Mouse (Mus musculus): Measurements from ENCODE around the gene Med24.
"Not testable (repeated sequence)": the region's sequence is repeated elsewhere in the genome, so short reads cannot be mapped to it uniquely, and the experiment has no call there.

Gene Med24

GRCm38 (mm10) chr11:98721458-98722226 lies 7.6 kb downstream of the Med24 start:
- no peak for DNase-seq (ENCODE audit: low spot score in 2 of 2)

GRCm38 (mm10) chr11:98720756-98721155 lies 8.5 kb downstream of the Med24 start:
- DNase-seq (ENCODE audit: low spot score in 2 of 2) = no peak

- peak; percentile 64 to 74 for DNase-seq (ENCODE audit: low spot score in 2 of 2)
Observed at GRCm38 (mm10) chr11:98717904-98718303, 11.3 kb downstream of the Med24 start.

GRCm38 (mm10) chr11:98715946-98716345 lies 13.3 kb downstream of the Med24 start:
- no peak for DNase-seq (ENCODE audit: low spot score in 2 of 2)

GRCm38 (mm10) chr11:98713703-98714102 lies 15.5 kb downstream of the Med24 start:
- DNase-seq (ENCODE audit: low spot score in 2 of 2) = no peak

GRCm38 (mm10) chr11:98712009-98712408 lies 17.2 kb downstream of the Med24 start:
- DNase-seq (ENCODE audit: low spot score in 2 of 2) = not testable (repeated sequence)

GRCm38 (mm10) chr11:98711046-98711434 lies 18.2 kb downstream of the Med24 start:
- DNase-seq (ENCODE audit: low spot score in 2 of 2) = no peak

GRCm38 (mm10) chr11:98710416-98711045 lies 18.7 kb downstream of the Med24 start:
- DNase-seq (ENCODE audit: low spot score in 2 of 2) = peak; percentile 59 to 71

GRCm38 (mm10) chr11:98709001-98709741 lies 20.1 kb downstream of the Med24 start:
- no peak for DNase-seq (ENCODE audit: low spot score in 2 of 2)

- no peak for DNase-seq (ENCODE audit: low spot score in 2 of 2)
Observed at GRCm38 (mm10) chr11:98708282-98708956, 20.8 kb downstream of the Med24 start.

GRCm38 (mm10) chr11:98707401-98708281 lies 21.6 kb downstream of the Med24 start:
- peak in 1 of 2 experiments; percentile 32 for DNase-seq (ENCODE audit: low spot score in 2 of 2)

GRCm38 (mm10) chr11:98705021-98705420 lies 24.2 kb downstream of the Med24 start:
- DNase-seq (ENCODE audit: low spot score in 2 of 2) = no peak

GRCm38 (mm10) chr11:98702323-98702722 lies 26.9 kb downstream of the Med24 start:
- no peak for DNase-seq (ENCODE audit: low spot score in 2 of 2)

GRCm38 (mm10) chr11:98701213-98701670 lies 28.0 kb downstream of the Med24 start, which contains the start of gene Csf3:
TSS of gene Csf3 (plus strand) at chr11:98701263.
- DNase-seq (ENCODE audit: low spot score in 2 of 2) = no peak

GRCm38 (mm10) chr11:98699911-98700310 lies 29.3 kb downstream of the Med24 start:
- peak in 1 of 2 experiments; percentile 66 for DNase-seq (ENCODE audit: low spot score in 2 of 2)

- DNase-seq (ENCODE audit: low spot score in 2 of 2) = no peak
Observed at GRCm38 (mm10) chr11:98698849-98699640, 30.2 kb downstream of the Med24 start.

- DNase-seq (ENCODE audit: low spot score in 2 of 2) = no peak
Observed at GRCm38 (mm10) chr11:98697225-98697624, 32.0 kb downstream of the Med24 start.

GRCm38 (mm10) chr11:98696454-98697216 lies 32.6 kb downstream of the Med24 start:
- no peak for DNase-seq (ENCODE audit: low spot score in 2 of 2)

GRCm38 (mm10) chr11:98695408-98695807 lies 33.8 kb downstream of the Med24 start:
- no peak for DNase-seq (ENCODE audit: low spot score in 2 of 2)
